14 mouse cellular contexts compared by ENCODE assay signal in genomic region chrX:36389971-36390370, GRCm38 (mm10). TPM values are rescaled to one million over a fixed set of nuclear protein-coding genes. Genes with fewer than 3 reads are reported as not detected.
DNase-seq lines count a peak whose midpoint lies in the region; ATAC-seq and TF ChIP-seq lines count a peak whose summit lies in the region.
"Had no signal": no experiment of that assay in that cellular context is flagged by ENCODE, and none has a peak within 500 bp of the region (broad histone marks: within the 10 kb centered on the region; RNA-seq: fewer than 3 reads in every experiment).

No protein-coding gene starts in this region.

- H3K27ac ChIP-seq in liver, postnatal 0 days (ENCODE audit: low read depth) = no peak overlapping the region
- H3K27ac ChIP-seq: limb, embryonic 12.5 days; macrophage had no signal

- H3K27me3 ChIP-seq in liver, postnatal 0 days (ENCODE audit: insufficient read depth, low read length) = no peaks in the 10 kb centered on the region
- H3K27me3 ChIP-seq: limb, embryonic 12.5 days had no signal

- no peak overlapping the region for H3K9ac ChIP-seq in liver, postnatal 0 days (replicated peaks)
- H3K9ac ChIP-seq: limb, embryonic 12.5 days had no signal

- H3K4me2 ChIP-seq in liver, postnatal 0 days (ENCODE audit: low read depth, low read length) = no peak overlapping the region
- H3K4me2 ChIP-seq: limb, embryonic 12.5 days had no signal

- ATAC-seq in frontal cortex, adult (ENCODE audit: low TSS enrichment) = peak; percentile 87
- ATAC-seq in liver, postnatal 0 days = no peak

- TF ChIP-seq EP300 in liver, postnatal 0 days (IDR thresholded peaks at IDR 0.05; ENCODE audit: low read depth) = no peak

- 46% methylated on average over 3 of the region's 3 CpGs for WGBS in liver, postnatal 0 days (ENCODE audit: insufficient replicate concordance)

- no peak for TF ChIP-seq CTCF in liver, postnatal 0 days (IDR thresholded peaks at IDR 0.05; ENCODE audit: low read depth)

- no peaks in the 10 kb centered on the region for H3K9me3 ChIP-seq in liver, postnatal 0 days (ENCODE audit: low read length)
- H3K9me3 ChIP-seq: limb, embryonic 12.5 days had no signal

- peak; percentile 2 for DNase-seq in lung, postnatal 10 days
- no peak for DNase-seq in lung, adult 18-20 months
- DNase-seq in layer of hippocampus, postnatal 25 days (ENCODE audit: extremely low spot score in 1 of 2, low spot score in 1 of 2) = peak; percentile 13 to 43
- DNase-seq in right cerebral cortex, postnatal 36 days (ENCODE audit: low spot score in 2 of 2) = peak; percentile 36 to 68
- no peak for DNase-seq in thymus, postnatal 36 days
- no peak for DNase-seq in liver, postnatal 0 days
- DNase-seq: kidney, adult 11 months; thymus, postnatal 4 days had no signal

- H3K4me1 ChIP-seq in liver, postnatal 0 days (ENCODE audit: insufficient read depth) = no peaks in the 10 kb centered on the region
- H3K4me1 ChIP-seq: limb, embryonic 12.5 days had no signal

- no peak overlapping the region for H3K4me3 ChIP-seq in liver, postnatal 0 days (ENCODE audit: low read depth, low read length)
- H3K4me3 ChIP-seq: limb, embryonic 12.5 days had no signal

- no peaks in the 10 kb centered on the region for H3K36me3 ChIP-seq in liver, postnatal 0 days (replicated peaks; ENCODE audit: insufficient read depth, low read length)
- H3K36me3 ChIP-seq: limb, embryonic 12.5 days had no signal

RNA-seq across cellular contexts. Expression of gene Gm6268, which starts 11.1 kb away (rescaled TPM):
- not detected for total RNA-seq in layer of hippocampus, postnatal 25 days (2021)
- not detected in 2 replicates for polyA plus RNA-seq in liver, postnatal 0 days (2015; fragmentation: Nextera tagmentation; extraction: Ambion mirVana)
- total RNA-seq: common myeloid progenitor, adult 5-6 weeks; MEL had no signal
- polyA plus RNA-seq: heart, postnatal 0 days; limb, embryonic 12.5 days; macrophage had no signal

Comparison
In these comparisons a context has a peak if more than half of its experiments do, and no peak if none do; other contexts are left out.
1. DNase-seq: peak in lung, postnatal 10 days (single experiment), layer of hippocampus, postnatal 25 days (2 of 2) and right cerebral cortex, postnatal 36 days (2 of 2); none in lung, adult 18-20 months (0 of 2), thymus, postnatal 36 days (0 of 2) and liver, postnatal 0 days (single experiment).